Mouse (Mus musculus): ENCODE measurements around the gene Gm10720.
"Not testable (repeated sequence)": the region's sequence is repeated elsewhere in the genome, so short reads cannot be mapped to it uniquely, and the experiment has no call there.

GRCm38 (mm10) chr9:3015354-3015753, at the start of gene Gm10720:
- TF ChIP-seq CTCF (IDR thresholded peaks at IDR 0.05; ENCODE audit: borderline replicate concordance, extremely low read depth, insufficient read depth, insufficient read length); POLR2A (IDR thresholded peaks at IDR 0.05; ENCODE audit: borderline replicate concordance, extremely low read depth, insufficient read depth, insufficient read length, poor library complexity, severe bottlenecking): not testable (repeated sequence)
